Mouse (Mus musculus) midbrain, embryonic 11.5 days (tissue): Measurements from ENCODE around the gene Dnajc11. TPM values are rescaled to one million over a fixed set of nuclear protein-coding genes. Genes with fewer than 3 reads are reported as not detected.
A peak's percentile ranks its signal among the peaks of the same experiment; 100 is the strongest.

Experiments used
- ATAC-seq: fragments of 200-750 bp; cut with Nextera tagmentation; 2 replicates; pipeline ENCODE4 v1.8.0; 2017; ENCODE audit warnings: moderate TSS enrichment, moderate library complexity; ENCODE audit not compliant: low FRiP score
- DNase-seq: peaks from one replicate; pipeline ENCODE4 v3.0.0; 2015; ENCODE audit warnings: low spot score; ENCODE audit errors: missing footprints
- H3K27ac ChIP-seq: fragments of 300-500 bp; sonication (generic); 2 replicates; pipeline ENCODE4 v1.5.1; 2014; ENCODE audit warnings: low read depth, low read length
- H3K27me3 ChIP-seq: fragments of 300-500 bp; sonication (generic); 2 replicates; pipeline ENCODE4 v1.6.1; 2014; ENCODE audit warnings: mild to moderate bottlenecking, low read length, moderate library complexity, mixed read lengths; ENCODE audit not compliant: control insufficient read depth, insufficient read depth
- H3K36me3 ChIP-seq: fragments of 300-500 bp; sonication (generic); 2 replicates; pipeline ENCODE4 v1.6.1; 2014; ENCODE audit warnings: mild to moderate bottlenecking, low read length, moderate library complexity, mixed read lengths; ENCODE audit not compliant: control insufficient read depth, insufficient read depth
- H3K4me1 ChIP-seq: fragments of 300-500 bp; sonication (generic); 2 replicates; pipeline ENCODE4 v1.6.1; 2014; ENCODE audit warnings: low read length; ENCODE audit not compliant: control insufficient read depth, insufficient read depth
- H3K4me2 ChIP-seq: fragments of 300-500 bp; sonication (generic); 2 replicates; pipeline ENCODE4 v1.6.1; 2014; ENCODE audit warnings: mild to moderate bottlenecking, moderate library complexity
- H3K4me3 ChIP-seq: fragments of 300-500 bp; sonication (generic); 2 replicates; pipeline ENCODE4 v1.5.1; 2014; ENCODE audit warnings: low read depth, low read length
- H3K9ac ChIP-seq: fragments of 300-500 bp; sonication (generic); 2 replicates; pipeline ENCODE4 v1.6.1; 2014; ENCODE audit warnings: low read length
- H3K9me3 ChIP-seq: fragments of 300-500 bp; sonication (generic); 2 replicates; pipeline ENCODE4 v1.6.1; 2016; ENCODE audit warnings: low read length; ENCODE audit not compliant: control insufficient read depth
- WGBS: fragments of 180-500 bp; shearing (Covaris S2); extraction: QIAGEN DNeasy Blood & Tissue Kit; methylation state at CpG from one replicate; pipeline ENCODE4 v1.1.7; 2014; 5-methylcytosine and 5-hydroxymethylcytosine counted together
- polyA plus RNA-seq: library from polyadenylated mRNA; unstranded; fragments of >200 nt; fragmentation: Nextera tagmentation; extraction: Ambion mirVana; gene quantifications from 2 replicates; pipeline ENCODE4 v1.2.1, GENCODE M21; 2014

Dnajc11 gene
- polyA plus RNA-seq, 1 experiment from 2014 or later: 86.8 TPM

GRCm38 (mm10) chr4:152008622-152009075, 75.2 kb downstream of the Dnajc11 start, which contains the start of gene Klhl21:
Gene Klhl21 (plus strand): TSS chr4:152008803.
- Histone ChIP-seq H3K36me3 (no peaks in the 10 kb centered on the region), H3K4me3 (peak within 1 kb of the TSS; percentile 72), H3K27ac (no peak within 1 kb of the TSS), H3K9ac (peak within 1 kb of the TSS; percentile 66), H3K4me2 (peak within 1 kb of the TSS; percentile 98), H3K9me3 (no peaks in the 10 kb centered on the region), H3K27me3 (peaks cover 19% of the 10 kb centered on the region), H3K4me1 (peaks cover 26% of the 10 kb centered on the region)
- ATAC-seq: peak; percentile 93
- DNase-seq: peak; percentile 99
- under 1% methylated on average over 41 of the region's 45 CpGs for WGBS

GRCm38 (mm10) chr4:152009076-152010051, 75.9 kb downstream of the Dnajc11 start:
- no peaks in the 10 kb centered on the region for H3K9me3 ChIP-seq
- H3K4me2 ChIP-seq: peak overlapping the region; percentile 98
- no peak overlapping the region for H3K27ac ChIP-seq
- no peaks in the 10 kb centered on the region for H3K36me3 ChIP-seq
- peaks cover 19% of the 10 kb centered on the region for H3K27me3 ChIP-seq
- peaks cover 26% of the 10 kb centered on the region for H3K4me1 ChIP-seq
- peak overlapping the region; percentile 66 for H3K9ac ChIP-seq
- DNase-seq: peak; percentile 94
- ATAC-seq: peak; percentile 42
- under 1% methylated on average over 109 of the region's 115 CpGs for WGBS
- H3K4me3 ChIP-seq: peak overlapping the region; percentile 72

GRCm38 (mm10) chr4:152010091-152010706, 76.7 kb downstream of the Dnajc11 start:
- DNase-seq (peak; percentile 91), ATAC-seq (0 out of 2 replicates have a peak, but pooled peaks have one; percentile 3)
- H3K27me3 ChIP-seq: peaks cover 19% of the 10 kb centered on the region
- WGBS: 2% methylated on average over 10 of the region's 10 CpGs
- H3K9ac ChIP-seq: peak overlapping the region; percentile 66
- H3K4me3 ChIP-seq: peak overlapping the region; percentile 72
- peak overlapping the region; percentile 98 for H3K4me2 ChIP-seq
- H3K27ac ChIP-seq: no peak overlapping the region
- H3K9me3 ChIP-seq: no peaks in the 10 kb centered on the region
- peaks cover 26% of the 10 kb centered on the region for H3K4me1 ChIP-seq
- no peaks in the 10 kb centered on the region; the same call in 1 of the 2 replicates for H3K36me3 ChIP-seq

GRCm38 (mm10) chr4:152010707-152011134, 77.2 kb downstream of the Dnajc11 start:
- Histone ChIP-seq H3K4me1 (peaks cover 26% of the 10 kb centered on the region), H3K27ac (no peak overlapping the region), H3K9ac (peak overlapping the region; percentile 66; the same call in 1 of the 2 replicates), H3K4me2 (peak overlapping the region; percentile 98), H3K4me3 (peak overlapping the region; percentile 72), H3K27me3 (peaks cover 19% of the 10 kb centered on the region), H3K9me3 (no peaks in the 10 kb centered on the region), H3K36me3 (no peaks in the 10 kb centered on the region; the same call in 1 of the 2 replicates)
- no peak for DNase-seq
- no peak for ATAC-seq
- WGBS: 4% methylated on average over 13 of the region's 13 CpGs

GRCm38 (mm10) chr4:152011171-152011760, 77.8 kb downstream of the Dnajc11 start:
- H3K27me3 ChIP-seq: peaks cover 19% of the 10 kb centered on the region
- H3K27ac ChIP-seq: no peak overlapping the region
- 0 out of 2 replicates have a peak overlapping the region, but pooled peaks have one; percentile 20 for H3K9ac ChIP-seq
- DNase-seq (peak; percentile 75), ATAC-seq (no peak)
- no peaks in the 10 kb centered on the region for H3K9me3 ChIP-seq
- H3K4me1 ChIP-seq: peaks cover 26% of the 10 kb centered on the region
- no peak overlapping the region for H3K4me3 ChIP-seq
- no peaks in the 10 kb centered on the region; the same call in 1 of the 2 replicates for H3K36me3 ChIP-seq
- peak overlapping the region; percentile 98 for H3K4me2 ChIP-seq
- 80% methylated on average over 8 of the region's 8 CpGs for WGBS

GRCm38 (mm10) chr4:152012109-152012508, 78.6 kb downstream of the Dnajc11 start:
- DNase-seq: peak; percentile 73
- Histone ChIP-seq H3K9me3 (no peaks in the 10 kb centered on the region), H3K9ac (no peak overlapping the region), H3K36me3 (no peaks in the 10 kb centered on the region; the same call in 1 of the 2 replicates), H3K4me1 (peaks cover 26% of the 10 kb centered on the region), H3K27me3 (peaks cover 16% of the 10 kb centered on the region), H3K4me3 (no peak overlapping the region), H3K27ac (no peak overlapping the region), H3K4me2 (no peak overlapping the region)
- ATAC-seq: no peak
- 91% methylated on average over 16 of the region's 16 CpGs for WGBS

- Histone ChIP-seq H3K27ac (no peak overlapping the region), H3K36me3 (no peaks in the 10 kb centered on the region; the same call in 1 of the 2 replicates), H3K9me3 (no peaks in the 10 kb centered on the region), H3K4me3 (no peak overlapping the region), H3K9ac (no peak overlapping the region), H3K4me2 (no peak overlapping the region), H3K27me3 (peaks cover 8% of the 10 kb centered on the region; the same call in 1 of the 2 replicates), H3K4me1 (peaks cover 20% of the 10 kb centered on the region)
- ATAC-seq: no peak
- DNase-seq: peak; percentile 75
- WGBS: 89% methylated on average over 12 of the region's 12 CpGs
These were observed 79.7 kb downstream of the Dnajc11 start for GRCm38 (mm10) chr4:152013036-152013813.

GRCm38 (mm10) chr4:152019073-152019472, 85.6 kb downstream of the Dnajc11 start:
- 93% methylated on average over 6 of the region's 6 CpGs for WGBS
- peak; percentile 54 for DNase-seq

More at GRCm38 (mm10) chr4:152019073-152019472, 85.6 kb downstream of the Dnajc11 start:
- ATAC-seq: no peak
- Histone ChIP-seq H3K4me2 (no peak overlapping the region), H3K9me3 (no peaks in the 10 kb centered on the region), H3K9ac (no peak overlapping the region), H3K27ac (no peak overlapping the region), H3K4me3 (no peak overlapping the region), H3K4me1 (no peaks in the 10 kb centered on the region), H3K36me3 (peaks cover 22% of the 10 kb centered on the region), H3K27me3 (no peaks in the 10 kb centered on the region)
